Mouse (Mus musculus) hindbrain, embryonic 10.5 days (tissue): Measurements from ENCODE around the gene Dyrk1b. TPM values are rescaled to one million over a fixed set of nuclear protein-coding genes. Genes with fewer than 3 reads are reported as not detected.

Source experiments
- polyA plus RNA-seq: library from polyadenylated mRNA; unstranded; fragments of >200 nt; fragmentation: Nextera tagmentation; extraction: Ambion mirVana; gene quantifications from 2 replicates; pipeline ENCODE4 v1.2.1, GENCODE M21; 2016

Dyrk1b gene
- polyA plus RNA-seq, 1 experiment from 2014 or later: 23.4 TPM

Other genes with a start within 250 kb of the Dyrk1b start
- 18.3 and 20.9 TPM in 2 replicates for gene Zfp780b, start 200.3 kb upstream of the Dyrk1b start, polyA plus RNA-seq
- gene Zfp850, start 165.4 kb upstream of the Dyrk1b start, polyA plus RNA-seq: 5.9 and 7.7 TPM in 2 replicates
- 436 and 447 TPM in 2 replicates for gene Psmc4, start 129.4 kb upstream of the Dyrk1b start, polyA plus RNA-seq
- 0.03 and 0.32 TPM in 2 replicates for gene Fcgbp, start 108.2 kb upstream of the Dyrk1b start, polyA plus RNA-seq
- 0.09 and 0.13 TPM in 2 replicates for gene 9530053A07Rik, start 50.0 kb upstream of the Dyrk1b start, polyA plus RNA-seq
- 123 and 147 TPM in 2 replicates for gene Fbl, start 9.8 kb upstream of the Dyrk1b start, polyA plus RNA-seq
- 2.1 TPM in 2 replicates for gene Eid2, start 88.4 kb downstream of the Dyrk1b start, polyA plus RNA-seq
- 11.8 and 14.3 TPM in 2 replicates for gene Eid2b, start 98.3 kb downstream of the Dyrk1b start, polyA plus RNA-seq
- 0.58 and 0.80 TPM in 2 replicates for gene Selenov, start 111.7 kb downstream of the Dyrk1b start, polyA plus RNA-seq
- 50.2 and 88.5 TPM in 2 replicates for gene Dll3, start 122.8 kb downstream of the Dyrk1b start, polyA plus RNA-seq
- gene Timm50, start 132.6 kb downstream of the Dyrk1b start, polyA plus RNA-seq: 252 and 255 TPM in 2 replicates
- 107 and 118 TPM in 2 replicates for gene Supt5, start 159.3 kb downstream of the Dyrk1b start, polyA plus RNA-seq
- 777 and 925 TPM in 2 replicates for gene Rps16, start 171.2 kb downstream of the Dyrk1b start, polyA plus RNA-seq
- gene Plekhg2, start 193.1 kb downstream of the Dyrk1b start, polyA plus RNA-seq: 82.4 and 93.0 TPM in 2 replicates
- gene Zfp36, start 200.8 kb downstream of the Dyrk1b start, polyA plus RNA-seq: 5.3 and 5.8 TPM in 2 replicates
- 62.9 and 65.0 TPM in 2 replicates for gene Med29, start 213.2 kb downstream of the Dyrk1b start, polyA plus RNA-seq
- gene Paf1, start 213.5 kb downstream of the Dyrk1b start, polyA plus RNA-seq: 83.2 and 85.4 TPM in 2 replicates